Mouse (Mus musculus): Measurements from ENCODE around the gene 1810055G02Rik. TPM values are rescaled to one million over a fixed set of nuclear protein-coding genes. Genes with fewer than 3 reads are reported as not detected.

1810055G02Rik gene
- polyA plus RNA-seq (2015; fragmentation: Nextera tagmentation; extraction: Ambion mirVana) = 37.2 and 38.7 TPM in 2 replicates

DNA sequence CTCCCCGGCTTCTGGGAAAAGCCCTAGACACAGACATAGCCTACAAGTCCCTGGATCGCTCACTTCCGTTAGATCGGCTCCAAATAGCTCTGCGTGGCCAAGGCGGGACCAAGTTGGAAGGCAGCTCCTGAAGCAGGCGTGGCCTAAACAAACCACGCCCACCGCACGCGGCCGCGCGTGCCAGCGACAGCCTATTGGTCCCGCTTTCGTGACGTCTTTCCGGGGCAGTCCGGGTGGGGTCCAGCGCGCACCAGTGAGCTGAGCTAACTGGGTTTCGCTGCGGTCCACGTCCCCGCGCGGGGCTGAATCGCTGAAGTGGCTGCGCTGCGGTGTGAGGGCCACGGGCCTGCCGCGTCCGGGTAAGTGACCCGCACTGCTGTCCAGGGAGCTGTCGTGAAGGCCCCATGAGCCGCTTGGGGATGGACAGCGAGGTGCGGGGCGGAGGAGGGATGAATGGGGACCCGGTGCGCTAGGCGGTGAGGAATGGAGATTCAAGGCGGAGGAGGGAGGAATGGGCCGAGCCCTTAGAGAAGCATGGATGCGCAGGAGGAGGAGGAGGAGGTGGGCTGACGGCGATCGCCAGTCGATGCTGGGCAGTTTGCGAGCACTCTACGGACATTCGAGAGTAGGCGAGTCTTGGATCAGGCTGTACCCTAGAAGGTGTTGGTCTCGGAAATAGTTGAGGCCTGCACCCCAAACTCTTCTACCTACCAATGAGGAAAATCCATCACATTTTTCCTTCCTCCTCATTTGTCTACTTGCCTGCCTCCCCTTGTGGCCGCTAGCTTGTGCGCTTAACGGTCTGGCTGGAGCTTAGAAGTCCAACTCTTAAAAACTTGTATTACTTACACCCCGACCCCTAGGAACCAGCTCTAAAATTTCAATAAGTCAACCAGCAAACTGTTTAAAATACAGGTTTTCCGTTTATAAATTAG, at the start of gene 1810055G02Rik:
1810055G02Rik (plus strand) TSS at position 216 of the 935 bp plus-strand sequence.
- peaks cover 12% of the 10 kb centered on the region for H3K4me1 ChIP-seq (replicated peaks; ENCODE audit: control insufficient read depth, insufficient read depth, low read length)
- H3K27ac ChIP-seq (ENCODE audit: low read length) = peak within 1 kb of the TSS; percentile 89
- H3K27me3 ChIP-seq (replicated peaks; ENCODE audit: control insufficient read depth, insufficient read depth, low read length) = no peaks in the 10 kb centered on the region
- peak within 1 kb of the TSS; percentile 91 for H3K9ac ChIP-seq (replicated peaks; ENCODE audit: low read depth, low read length)
- H3K9me3 ChIP-seq (ENCODE audit: control insufficient read depth, low read length) = no peaks in the 10 kb centered on the region
- under 1% methylated on average over 61 of the region's 61 CpGs for WGBS
- peak; percentile 98 for ATAC-seq
- no peaks in the 10 kb centered on the region for H3K36me3 ChIP-seq (ENCODE audit: control insufficient read depth, insufficient read depth)
- peak within 1 kb of the TSS; percentile 90 for H3K4me2 ChIP-seq (ENCODE audit: low read length)
- H3K4me3 ChIP-seq (replicated peaks; ENCODE audit: low read length) = peak within 1 kb of the TSS; percentile 95

DNA sequence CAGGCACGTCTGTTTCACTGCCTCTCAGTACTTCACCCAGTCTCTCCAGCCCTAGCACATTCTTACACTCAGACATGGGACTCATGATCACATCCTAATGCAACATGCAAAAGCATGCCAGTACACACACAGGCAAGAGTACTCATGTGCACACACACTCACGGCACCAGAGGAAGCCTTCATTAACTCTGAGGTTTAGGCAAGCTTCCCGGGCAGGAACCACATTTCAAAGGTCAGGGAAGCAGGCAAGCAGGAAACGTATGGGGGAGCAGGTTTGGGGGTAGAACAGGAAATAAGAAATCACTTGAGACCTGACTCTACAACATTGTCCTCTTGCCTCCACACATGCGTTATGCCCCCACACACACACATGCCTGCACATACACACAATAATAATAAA, 42.6 kb upstream of the 1810055G02Rik start:
- no peak for ATAC-seq

DNA sequence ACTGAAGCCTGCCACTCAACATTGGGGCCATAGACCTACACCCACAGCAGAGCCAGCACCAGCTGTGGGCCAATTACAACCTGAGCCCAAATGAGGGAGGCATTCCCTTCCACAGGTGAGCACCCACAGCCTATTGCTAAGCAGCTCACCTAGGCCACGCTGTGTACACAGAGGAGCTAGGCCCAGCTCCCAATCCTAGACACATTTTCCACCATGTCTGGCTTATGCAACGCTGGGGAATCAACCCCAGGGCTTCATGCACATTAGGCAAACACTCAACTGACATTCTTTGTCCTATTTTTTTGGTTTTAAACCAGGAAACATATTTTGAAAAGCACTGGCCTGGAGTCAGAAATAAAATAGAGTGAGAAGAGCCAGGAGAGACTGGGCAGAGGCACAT, 41.5 kb upstream of the 1810055G02Rik start:
- H3K4me3 ChIP-seq (replicated peaks; ENCODE audit: low read length) = no peak overlapping the region
- H3K27me3 ChIP-seq (replicated peaks; ENCODE audit: control insufficient read depth, insufficient read depth, low read length) = no peaks in the 10 kb centered on the region
- 90% methylated on average over 2 of the region's 2 CpGs for WGBS
- no peak overlapping the region for H3K9ac ChIP-seq (replicated peaks; ENCODE audit: low read depth, low read length)
- no peak for ATAC-seq
- peaks cover 8% of the 10 kb centered on the region for H3K4me1 ChIP-seq (replicated peaks; ENCODE audit: control insufficient read depth, insufficient read depth, low read length)
- H3K4me2 ChIP-seq (ENCODE audit: low read length) = no peak overlapping the region
- H3K27ac ChIP-seq (ENCODE audit: low read length) = no peak overlapping the region
- H3K36me3 ChIP-seq (ENCODE audit: control insufficient read depth, insufficient read depth) = no peaks in the 10 kb centered on the region
- H3K9me3 ChIP-seq (ENCODE audit: control insufficient read depth, low read length) = no peaks in the 10 kb centered on the region

More for the DNA sequence above, 42.6 kb upstream of the 1810055G02Rik start:
- 64% methylated on average over 5 of the region's 5 CpGs for WGBS
- Histone ChIP-seq H3K4me1 (replicated peaks; ENCODE audit: control insufficient read depth, insufficient read depth, low read length) (peaks cover 8% of the 10 kb centered on the region), H3K27me3 (replicated peaks; ENCODE audit: control insufficient read depth, insufficient read depth, low read length) (no peaks in the 10 kb centered on the region), H3K9ac (replicated peaks; ENCODE audit: low read depth, low read length) (no peak overlapping the region), H3K9me3 (ENCODE audit: control insufficient read depth, low read length) (no peaks in the 10 kb centered on the region), H3K4me2 (ENCODE audit: low read length) (no peak overlapping the region), H3K36me3 (ENCODE audit: control insufficient read depth, insufficient read depth) (no peaks in the 10 kb centered on the region), H3K27ac (ENCODE audit: low read length) (no peak overlapping the region), H3K4me3 (replicated peaks; ENCODE audit: low read length) (no peak overlapping the region)

DNA sequence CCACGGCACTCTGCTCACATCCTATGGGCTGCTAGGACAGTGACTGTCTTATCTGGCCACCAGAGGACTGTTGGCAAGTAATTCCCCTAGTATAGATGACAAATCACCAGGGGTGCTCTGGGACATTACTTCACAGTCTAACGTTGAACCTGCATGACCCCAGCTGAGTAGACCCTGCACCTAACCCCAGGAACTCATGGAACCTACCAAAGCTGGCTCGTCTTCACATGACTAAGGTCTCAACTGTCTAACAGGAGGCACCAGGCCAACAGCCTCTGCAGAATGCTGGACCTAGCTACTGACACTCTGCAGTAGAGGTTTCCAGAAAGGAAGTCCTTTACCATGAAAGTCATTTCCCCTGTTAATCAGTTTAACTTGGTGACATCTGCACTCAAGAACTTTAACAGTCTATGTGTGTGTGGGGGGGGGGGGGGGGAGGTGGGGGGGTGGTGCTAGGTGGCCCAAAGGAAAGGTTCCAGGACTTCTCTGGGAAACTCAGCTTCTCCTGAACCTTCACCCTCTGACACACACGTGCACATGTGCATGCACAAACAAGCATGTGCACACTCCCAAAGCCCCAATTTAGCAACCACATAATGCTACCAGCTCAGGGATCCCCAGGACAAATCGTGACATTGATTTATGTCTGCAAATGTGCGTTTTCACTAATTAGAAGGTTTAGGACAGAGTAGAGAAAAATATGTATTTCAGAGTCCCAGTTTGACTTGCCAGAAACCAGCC, 40.8 kb upstream of the 1810055G02Rik start:
- H3K36me3 ChIP-seq (ENCODE audit: control insufficient read depth, insufficient read depth) = no peaks in the 10 kb centered on the region
- no peak overlapping the region for H3K4me2 ChIP-seq (ENCODE audit: low read length)
- no peak for ATAC-seq
- no peaks in the 10 kb centered on the region for H3K9me3 ChIP-seq (ENCODE audit: control insufficient read depth, low read length)
- H3K9ac ChIP-seq (replicated peaks; ENCODE audit: low read depth, low read length) = no peak overlapping the region
- 90% methylated on average over 6 of the region's 6 CpGs for WGBS
- no peak overlapping the region for H3K27ac ChIP-seq (ENCODE audit: low read length)
- H3K4me3 ChIP-seq (replicated peaks; ENCODE audit: low read length) = no peak overlapping the region
- peaks cover 8% of the 10 kb centered on the region for H3K4me1 ChIP-seq (replicated peaks; ENCODE audit: control insufficient read depth, insufficient read depth, low read length)
- no peaks in the 10 kb centered on the region for H3K27me3 ChIP-seq (replicated peaks; ENCODE audit: control insufficient read depth, insufficient read depth, low read length)

DNA sequence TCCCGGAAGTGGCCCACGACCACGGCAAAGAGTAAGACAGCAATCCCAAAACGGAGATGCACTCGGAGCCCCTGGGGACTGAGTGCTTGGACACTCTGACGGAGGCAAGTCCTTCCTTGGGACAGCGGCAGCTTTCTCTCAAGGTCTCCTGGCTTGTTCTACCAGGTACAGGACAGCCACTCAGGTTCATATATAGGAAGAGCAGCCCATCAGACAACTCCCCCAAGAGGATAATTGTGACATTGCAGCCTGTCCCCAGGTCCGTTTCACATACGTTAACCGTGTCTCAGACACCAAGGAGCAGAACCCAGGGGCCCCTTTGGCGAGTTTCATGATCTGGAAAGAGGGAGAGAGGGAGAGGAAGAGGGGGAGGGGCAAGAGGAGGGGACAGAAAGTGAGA, 40.1 kb upstream of the 1810055G02Rik start:
- Histone ChIP-seq H3K27me3 (replicated peaks; ENCODE audit: control insufficient read depth, insufficient read depth, low read length) (no peaks in the 10 kb centered on the region), H3K36me3 (ENCODE audit: control insufficient read depth, insufficient read depth) (no peaks in the 10 kb centered on the region), H3K4me3 (replicated peaks; ENCODE audit: low read length) (no peak overlapping the region), H3K4me2 (ENCODE audit: low read length) (no peak overlapping the region), H3K27ac (ENCODE audit: low read length) (no peak overlapping the region), H3K9me3 (ENCODE audit: control insufficient read depth, low read length) (no peaks in the 10 kb centered on the region), H3K4me1 (replicated peaks; ENCODE audit: control insufficient read depth, insufficient read depth, low read length) (peaks cover 8% of the 10 kb centered on the region), H3K9ac (replicated peaks; ENCODE audit: low read depth, low read length) (no peak overlapping the region)
- WGBS = 81% methylated on average over 11 of the region's 11 CpGs
- no peak for ATAC-seq

DNA sequence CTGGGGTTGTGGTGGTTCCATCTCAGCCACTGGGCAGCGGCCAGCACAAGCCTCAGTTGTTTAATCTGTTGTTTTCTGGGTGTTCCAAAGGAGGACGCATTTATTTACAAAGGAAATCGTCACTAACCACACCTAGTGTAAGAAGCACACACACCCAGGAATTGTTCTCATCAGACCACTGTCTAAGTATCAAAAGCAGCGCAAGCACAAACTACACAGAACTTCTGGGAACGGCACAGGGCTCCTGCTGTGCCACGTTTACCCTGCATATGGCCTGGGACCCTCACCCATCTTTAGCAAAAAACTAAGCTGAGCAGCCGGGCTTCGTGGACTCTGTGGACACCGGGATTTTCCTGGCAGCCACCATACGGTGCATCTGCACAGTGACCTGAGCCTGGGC, 39.5 kb upstream of the 1810055G02Rik start:
- Histone ChIP-seq H3K4me3 (replicated peaks; ENCODE audit: low read length) (no peak overlapping the region), H3K36me3 (ENCODE audit: control insufficient read depth, insufficient read depth) (no peaks in the 10 kb centered on the region), H3K27ac (ENCODE audit: low read length) (no peak overlapping the region), H3K4me1 (replicated peaks; ENCODE audit: control insufficient read depth, insufficient read depth, low read length) (peaks cover 8% of the 10 kb centered on the region), H3K27me3 (replicated peaks; ENCODE audit: control insufficient read depth, insufficient read depth, low read length) (no peaks in the 10 kb centered on the region), H3K9ac (replicated peaks; ENCODE audit: low read depth, low read length) (no peak overlapping the region), H3K4me2 (ENCODE audit: low read length) (no peak overlapping the region), H3K9me3 (ENCODE audit: control insufficient read depth, low read length) (no peaks in the 10 kb centered on the region)
- 83% methylated on average over 10 of the region's 10 CpGs for WGBS
- ATAC-seq = no peak

DNA sequence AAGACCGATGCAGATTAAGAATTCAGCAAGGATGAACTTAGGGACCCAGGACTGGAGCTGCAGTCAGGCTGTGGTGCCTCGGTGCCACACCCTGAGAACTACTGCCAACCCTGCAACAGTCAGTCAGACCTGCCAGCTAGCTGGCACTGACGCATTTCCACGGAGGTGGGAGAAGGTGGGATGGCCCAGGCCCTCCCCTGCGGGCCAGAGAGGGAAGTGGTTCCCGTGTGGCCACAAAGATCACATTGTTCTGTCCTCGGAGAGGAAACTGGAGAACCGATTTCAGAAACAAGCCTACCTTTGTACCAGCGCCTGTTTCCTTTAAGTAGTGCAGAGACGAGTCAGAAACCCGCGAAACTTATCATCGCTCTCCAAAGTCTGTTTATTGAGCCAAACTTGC, 39.0 kb upstream of the 1810055G02Rik start:
- no peak for ATAC-seq
- H3K27ac ChIP-seq (ENCODE audit: low read length) = no peak overlapping the region
- no peak overlapping the region for H3K9ac ChIP-seq (replicated peaks; ENCODE audit: low read depth, low read length)
- H3K36me3 ChIP-seq (ENCODE audit: control insufficient read depth, insufficient read depth) = no peaks in the 10 kb centered on the region
- WGBS = 38% methylated on average over 13 of the region's 13 CpGs
- H3K27me3 ChIP-seq (replicated peaks; ENCODE audit: control insufficient read depth, insufficient read depth, low read length) = no peaks in the 10 kb centered on the region
- H3K9me3 ChIP-seq (ENCODE audit: control insufficient read depth, low read length) = no peaks in the 10 kb centered on the region
- H3K4me2 ChIP-seq (ENCODE audit: low read length) = no peak overlapping the region
- peaks cover 8% of the 10 kb centered on the region for H3K4me1 ChIP-seq (replicated peaks; ENCODE audit: control insufficient read depth, insufficient read depth, low read length)
- no peak overlapping the region for H3K4me3 ChIP-seq (replicated peaks; ENCODE audit: low read length)

DNA sequence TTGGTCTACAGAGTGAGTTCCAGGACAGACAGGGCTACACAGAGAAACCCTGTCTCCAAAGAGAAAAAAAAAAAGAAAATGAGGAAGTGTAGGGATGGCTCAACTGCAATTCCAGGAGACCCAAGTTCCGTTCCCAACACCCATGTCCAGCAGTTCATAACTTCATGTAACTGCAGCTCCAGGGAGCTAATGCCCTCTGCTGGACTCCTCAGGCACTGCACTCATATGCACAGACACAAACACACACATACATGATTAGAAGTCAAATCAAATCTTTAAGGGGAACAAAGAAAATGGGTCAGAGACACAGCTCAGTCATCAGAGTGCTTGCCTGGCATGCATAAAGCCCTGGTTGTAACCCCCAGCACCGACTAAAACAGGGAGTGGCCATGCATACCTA, 34.9 kb upstream of the 1810055G02Rik start:
- WGBS = 96% methylated on average over 2 of the region's 2 CpGs
- Histone ChIP-seq H3K4me3 (replicated peaks; ENCODE audit: low read length) (no peak overlapping the region), H3K4me1 (replicated peaks; ENCODE audit: control insufficient read depth, insufficient read depth, low read length) (peaks cover 8% of the 10 kb centered on the region), H3K9me3 (ENCODE audit: control insufficient read depth, low read length) (no peaks in the 10 kb centered on the region), H3K27ac (ENCODE audit: low read length) (no peak overlapping the region), H3K27me3 (replicated peaks; ENCODE audit: control insufficient read depth, insufficient read depth, low read length) (no peaks in the 10 kb centered on the region), H3K36me3 (ENCODE audit: control insufficient read depth, insufficient read depth) (no peaks in the 10 kb centered on the region), H3K4me2 (ENCODE audit: low read length) (no peak overlapping the region), H3K9ac (replicated peaks; ENCODE audit: low read depth, low read length) (no peak overlapping the region)
- ATAC-seq = no peak

DNA sequence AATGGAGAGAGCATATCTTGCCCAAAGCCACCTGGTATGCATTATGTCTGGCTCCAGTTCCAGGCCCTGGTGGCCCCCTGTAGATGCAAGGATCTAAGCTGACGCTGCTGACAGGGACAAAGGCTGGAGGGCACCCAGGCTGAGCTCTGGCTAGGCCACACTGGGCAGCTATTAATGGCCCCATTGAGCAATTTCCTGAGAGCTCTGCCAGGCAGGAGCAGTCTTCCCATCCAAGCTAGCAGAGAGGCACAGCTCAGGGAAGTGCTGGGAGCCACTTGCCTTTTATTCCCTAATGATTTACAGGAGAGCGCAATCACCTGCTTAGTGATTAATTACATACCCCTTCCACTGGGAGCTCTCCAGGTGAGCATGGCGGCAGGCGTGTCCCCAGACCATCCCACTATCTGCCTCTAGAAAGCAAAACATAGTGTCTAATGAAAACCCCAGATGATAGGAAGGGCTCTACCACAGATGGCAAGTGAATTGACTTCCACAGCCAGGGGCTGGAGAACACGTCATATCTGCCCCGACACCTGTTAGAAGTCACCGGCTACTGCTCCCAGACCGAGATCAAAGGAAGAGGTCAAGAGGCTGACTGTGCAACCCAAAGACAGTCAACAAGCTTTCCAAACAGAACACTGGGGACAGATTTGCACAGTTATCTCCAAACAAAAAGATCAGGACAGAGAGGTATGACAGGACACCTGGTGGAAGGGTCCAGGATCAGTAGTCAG, 33.8 kb upstream of the 1810055G02Rik start:
- H3K9me3 ChIP-seq (ENCODE audit: control insufficient read depth, low read length) = no peaks in the 10 kb centered on the region
- H3K27ac ChIP-seq (ENCODE audit: low read length) = no peak overlapping the region
- peaks cover 5% of the 10 kb centered on the region for H3K4me1 ChIP-seq (replicated peaks; ENCODE audit: control insufficient read depth, insufficient read depth, low read length)
- H3K27me3 ChIP-seq (replicated peaks; ENCODE audit: control insufficient read depth, insufficient read depth, low read length) = no peaks in the 10 kb centered on the region
- H3K9ac ChIP-seq (replicated peaks; ENCODE audit: low read depth, low read length) = no peak overlapping the region
- H3K4me3 ChIP-seq (replicated peaks; ENCODE audit: low read length) = no peak overlapping the region
- H3K36me3 ChIP-seq (ENCODE audit: control insufficient read depth, insufficient read depth) = no peaks in the 10 kb centered on the region
- WGBS = 93% methylated on average over 8 of the region's 8 CpGs
- ATAC-seq = no peak
- H3K4me2 ChIP-seq (ENCODE audit: low read length) = no peak overlapping the region

All from forebrain, embryonic 16.5 days (tissue).